Mouse (Mus musculus): ENCODE data around the gene Gm10097. TPM values are rescaled to one million over a fixed set of nuclear protein-coding genes. Genes with fewer than 3 reads are reported as not detected.

Gm10097 gene
- total RNA-seq (2018; cell fraction: chromatin; rRNA removed), result not detected
- total RNA-seq (2018; cell fraction: cytosol; rRNA removed), result not detected
- not detected for total RNA-seq (2018; cell fraction: nucleus; rRNA removed)
- polyA plus RNA-seq (2018), result not detected in 3 replicates

GRCm38 (mm10) chr10:5068676-5069265 is at the start of gene Gm10097:
Gene Gm10097, plus strand, starts transcription at chr10:5069192.
- Histone ChIP-seq H3K36me3 (ENCODE audit: inconsistent target) (0 out of 2 replicates have a peak, but pooled peaks cover 4% of the 10 kb centered on the region), H3K27ac (no peak within 1 kb of the TSS), H3K79me2 (ENCODE audit: inconsistent target) (no peaks in the 10 kb centered on the region), H3K4me3 (ENCODE audit: inconsistent target) (no peak within 1 kb of the TSS)
- 97% methylated on average over 14 of the region's 14 CpGs for WGBS (ENCODE audit: missing documents)

GRCm38 (mm10) chr10:5025906-5026305 is 43.1 kb upstream of the Gm10097 start:
- 100% methylated on average over 4 of the region's 4 CpGs for WGBS (ENCODE audit: missing documents)
- Histone ChIP-seq H3K4me3 (ENCODE audit: inconsistent target) (no peak overlapping the region), H3K36me3 (ENCODE audit: inconsistent target) (peaks cover 5% of the 10 kb centered on the region; the same call in 1 of the 2 replicates), H3K79me2 (ENCODE audit: inconsistent target) (no peaks in the 10 kb centered on the region), H3K27ac (no peak overlapping the region)

- 100% methylated on average over 1 of the region's 1 CpGs for WGBS (ENCODE audit: missing documents)
- H3K36me3 ChIP-seq (ENCODE audit: inconsistent target), result peaks cover 11% of the 10 kb centered on the region; the same call in 1 of the 2 replicates
- no peak overlapping the region for H3K27ac ChIP-seq
- H3K79me2 ChIP-seq (ENCODE audit: inconsistent target), result no peaks in the 10 kb centered on the region
- H3K4me3 ChIP-seq (ENCODE audit: inconsistent target), result no peak overlapping the region
Observed at GRCm38 (mm10) chr10:5027208-5027607, 41.8 kb upstream of the Gm10097 start.

GRCm38 (mm10) chr10:5028301-5028700 is 40.7 kb upstream of the Gm10097 start:
- peaks cover 22% of the 10 kb centered on the region; the same call in 1 of the 2 replicates for H3K36me3 ChIP-seq (ENCODE audit: inconsistent target)
- 99% methylated on average over 8 of the region's 9 CpGs for WGBS (ENCODE audit: missing documents)
- no peak overlapping the region for H3K4me3 ChIP-seq (ENCODE audit: inconsistent target)
- H3K79me2 ChIP-seq (ENCODE audit: inconsistent target), result no peaks in the 10 kb centered on the region
- H3K27ac ChIP-seq, result no peak overlapping the region

GRCm38 (mm10) chr10:5029161-5029560 is 39.8 kb upstream of the Gm10097 start:
- no peaks in the 10 kb centered on the region for H3K79me2 ChIP-seq (ENCODE audit: inconsistent target)
- WGBS (ENCODE audit: missing documents), result 100% methylated on average over 2 of the region's 2 CpGs
- peaks cover 22% of the 10 kb centered on the region; the same call in 1 of the 2 replicates for H3K36me3 ChIP-seq (ENCODE audit: inconsistent target)
- no peak overlapping the region for H3K27ac ChIP-seq
- no peak overlapping the region for H3K4me3 ChIP-seq (ENCODE audit: inconsistent target)

GRCm38 (mm10) chr10:5029883-5030282 is 39.1 kb upstream of the Gm10097 start:
- Histone ChIP-seq H3K27ac (no peak overlapping the region), H3K36me3 (ENCODE audit: inconsistent target) (peaks cover 22% of the 10 kb centered on the region; the same call in 1 of the 2 replicates), H3K79me2 (ENCODE audit: inconsistent target) (no peaks in the 10 kb centered on the region), H3K4me3 (ENCODE audit: inconsistent target) (no peak overlapping the region)
- WGBS (ENCODE audit: missing documents), result 100% methylated on average over 1 of the region's 1 CpGs

- Histone ChIP-seq H3K79me2 (ENCODE audit: inconsistent target) (no peaks in the 10 kb centered on the region), H3K36me3 (ENCODE audit: inconsistent target) (peaks cover 37% of the 10 kb centered on the region; the same call in 1 of the 2 replicates), H3K4me3 (ENCODE audit: inconsistent target) (no peak overlapping the region), H3K27ac (no peak overlapping the region)
- 94% methylated on average over 15 of the region's 15 CpGs for WGBS (ENCODE audit: missing documents)
Observed at GRCm38 (mm10) chr10:5032192-5033048, 36.6 kb upstream of the Gm10097 start.

GRCm38 (mm10) chr10:5041254-5041653 is 27.7 kb upstream of the Gm10097 start:
- peaks cover 26% of the 10 kb centered on the region; the same call in 1 of the 2 replicates for H3K36me3 ChIP-seq (ENCODE audit: inconsistent target)
- no peak overlapping the region for H3K27ac ChIP-seq
- H3K79me2 ChIP-seq (ENCODE audit: inconsistent target), result no peaks in the 10 kb centered on the region
- 95% methylated on average over 8 of the region's 8 CpGs for WGBS (ENCODE audit: missing documents)
- no peak overlapping the region for H3K4me3 ChIP-seq (ENCODE audit: inconsistent target)

- no peak overlapping the region for H3K4me3 ChIP-seq (ENCODE audit: inconsistent target)
- WGBS (ENCODE audit: missing documents), result 37% methylated on average over 8 of the region's 8 CpGs
- H3K36me3 ChIP-seq (ENCODE audit: inconsistent target), result peaks cover 33% of the 10 kb centered on the region; the same call in 1 of the 2 replicates
- no peak overlapping the region for H3K27ac ChIP-seq
- H3K79me2 ChIP-seq (ENCODE audit: inconsistent target), result no peaks in the 10 kb centered on the region
Observed at GRCm38 (mm10) chr10:5044481-5044880, 24.5 kb upstream of the Gm10097 start.

- Histone ChIP-seq H3K4me3 (ENCODE audit: inconsistent target) (no peak overlapping the region), H3K79me2 (ENCODE audit: inconsistent target) (no peaks in the 10 kb centered on the region), H3K27ac (no peak overlapping the region), H3K36me3 (ENCODE audit: inconsistent target) (peaks cover 33% of the 10 kb centered on the region; the same call in 1 of the 2 replicates)
- WGBS (ENCODE audit: missing documents), result 94% methylated on average over 7 of the region's 7 CpGs
Observed at GRCm38 (mm10) chr10:5045213-5045612, 23.8 kb upstream of the Gm10097 start.

GRCm38 (mm10) chr10:5045671-5046070 is 23.3 kb upstream of the Gm10097 start:
- no peak overlapping the region for H3K4me3 ChIP-seq (ENCODE audit: inconsistent target)
- peaks cover 31% of the 10 kb centered on the region; the same call in 1 of the 2 replicates for H3K36me3 ChIP-seq (ENCODE audit: inconsistent target)
- WGBS (ENCODE audit: missing documents), result 95% methylated on average over 5 of the region's 5 CpGs

GRCm38 (mm10) chr10:5056243-5056735 is 12.7 kb upstream of the Gm10097 start:
- Histone ChIP-seq H3K4me3 (ENCODE audit: inconsistent target) (no peak overlapping the region), H3K36me3 (ENCODE audit: inconsistent target) (peaks cover 10% of the 10 kb centered on the region; the same call in 1 of the 2 replicates), H3K27ac (no peak overlapping the region), H3K79me2 (ENCODE audit: inconsistent target) (no peaks in the 10 kb centered on the region)
- 92% methylated on average over 10 of the region's 10 CpGs for WGBS (ENCODE audit: missing documents)

More at GRCm38 (mm10) chr10:5045671-5046070, 23.3 kb upstream of the Gm10097 start:
- Histone ChIP-seq H3K27ac (no peak overlapping the region), H3K79me2 (ENCODE audit: inconsistent target) (no peaks in the 10 kb centered on the region)

- Histone ChIP-seq H3K79me2 (ENCODE audit: inconsistent target) (no peaks in the 10 kb centered on the region), H3K4me3 (ENCODE audit: inconsistent target) (no peak overlapping the region), H3K27ac (no peak overlapping the region), H3K36me3 (ENCODE audit: inconsistent target) (peaks cover 8% of the 10 kb centered on the region; the same call in 1 of the 2 replicates)
- 11% methylated on average over 3 of the region's 3 CpGs for WGBS (ENCODE audit: missing documents)
Observed at GRCm38 (mm10) chr10:5056940-5057339, 12.1 kb upstream of the Gm10097 start.

GRCm38 (mm10) chr10:5057661-5058060 is 11.3 kb upstream of the Gm10097 start:
- Histone ChIP-seq H3K27ac (no peak overlapping the region), H3K4me3 (ENCODE audit: inconsistent target) (no peak overlapping the region), H3K36me3 (ENCODE audit: inconsistent target) (peaks cover under 1% of the 10 kb centered on the region; the same call in 1 of the 2 replicates), H3K79me2 (ENCODE audit: inconsistent target) (no peaks in the 10 kb centered on the region)
- WGBS (ENCODE audit: missing documents), result 92% methylated on average over 15 of the region's 15 CpGs
